Mouse (Mus musculus): ENCODE data around the gene Srgap2.

DNA sequence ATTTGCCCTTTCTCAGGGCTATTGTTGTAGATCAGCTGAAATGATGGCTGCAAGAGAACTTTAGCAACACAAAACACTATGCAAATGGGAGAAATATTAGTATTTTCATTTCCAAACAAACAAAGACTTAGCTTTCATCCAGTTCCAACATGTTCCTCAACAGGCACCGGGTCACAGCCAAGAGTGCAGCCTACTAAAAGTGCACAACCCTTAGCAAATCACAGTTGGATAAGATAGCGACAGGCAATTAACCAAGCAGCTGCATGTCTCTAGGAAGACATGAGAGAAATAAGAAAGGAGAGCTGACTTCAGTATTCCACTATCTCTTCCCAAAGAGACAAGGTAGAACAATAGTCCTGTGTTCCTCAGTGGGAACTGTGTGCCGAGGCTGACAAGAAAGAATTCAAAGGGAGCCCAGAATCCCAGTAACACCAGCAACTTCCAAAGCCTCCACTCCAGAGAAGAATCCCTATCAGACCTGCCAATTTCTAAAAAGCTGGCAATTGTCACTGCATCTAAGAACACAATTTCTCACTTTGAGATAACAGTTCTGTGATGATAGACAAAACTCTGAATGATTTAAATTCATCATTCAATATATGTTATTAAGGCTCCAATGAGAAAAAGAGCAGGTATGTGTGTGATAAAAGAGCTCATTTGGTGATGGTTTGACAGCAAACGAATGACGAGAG lies 109.9 kb downstream of the Srgap2 start:
- TF ChIP-seq POLR2A (IDR thresholded peaks at IDR 0.05; ENCODE audit: extremely low read depth, insufficient read depth, low read length), result no peak
- no peak for TF ChIP-seq CTCF (IDR thresholded peaks at IDR 0.05; ENCODE audit: low read depth, low read length)
